Mouse (Mus musculus) embryonic fibroblast, embryonic 13.5 days (primary cell): Measurements from ENCODE around the gene Wdr18. TPM values are rescaled to one million over a fixed set of nuclear protein-coding genes. Genes with fewer than 3 reads are reported as not detected.
A peak's percentile ranks its signal among the peaks of the same experiment; 100 is the strongest.

Source experiments
- H3K27ac ChIP-seq: 2 replicates; pipeline ENCODE4 v1.5.1; 2012; ENCODE audit warnings: low read length, control low read depth, inconsistent platforms; ENCODE audit not compliant: insufficient read depth
- H3K4me1 ChIP-seq: 2 replicates; pipeline ENCODE4 v1.6.1; 2011; ENCODE audit warnings: low read length; ENCODE audit not compliant: control insufficient read depth, insufficient read depth
- H3K4me3 ChIP-seq: 2 replicates; pipeline ENCODE4 v1.5.1; 2011; ENCODE audit warnings: mild to moderate bottlenecking, control low read depth, low read length; ENCODE audit not compliant: insufficient read depth
- CTCF ChIP-seq: IDR thresholded peaks from 2 replicates; pipeline ENCODE4 v1.5.1; 2011; ENCODE audit warnings: mild to moderate bottlenecking, control low read depth, low read length, moderate library complexity, borderline replicate concordance; ENCODE audit not compliant: insufficient read depth
- POLR2A ChIP-seq: IDR thresholded peaks from 2 replicates; pipeline ENCODE4 v1.6.1; 2011; ENCODE audit warnings: low read depth, mild to moderate bottlenecking, control low read depth, low read length, moderate library complexity
- polyA plus RNA-seq: library from polyadenylated mRNA; stranded (reverse); fragments of >200 nt; gene quantifications from 2 replicates; pipeline ENCODE4 v1.2.4, GENCODE M21; 2011; ENCODE audit warnings: low read depth; ENCODE audit not compliant: missing spikeins, insufficient read length

Gene Wdr18
- polyA plus RNA-seq, 1 experiment = 29.3 TPM

GRCm38 (mm10) chr10:79926491-79927323, 33.2 kb upstream of the Wdr18 start, which contains the start of gene Arid3a:
Gene Arid3a, plus strand, starts transcription at chr10:79927043.
- H3K27ac ChIP-seq = peak within 1 kb of the TSS; percentile 74
- H3K4me3 ChIP-seq = peak within 1 kb of the TSS; percentile 87
- H3K4me1 ChIP-seq = no peaks in the 10 kb centered on the region
- TF ChIP-seq POLR2A (0 out of 2 replicates have a peak, but pooled peaks have one; percentile 4), CTCF (no peak)

GRCm38 (mm10) chr10:79927324-79928029, 32.5 kb upstream of the Wdr18 start:
- Histone ChIP-seq H3K27ac (peak overlapping the region; percentile 74), H3K4me1 (peaks cover 4% of the 10 kb centered on the region), H3K4me3 (peak overlapping the region; percentile 87)
- peak; percentile 6 for TF ChIP-seq POLR2A
- no peak for TF ChIP-seq CTCF

- Histone ChIP-seq H3K4me1 (peaks cover 8% of the 10 kb centered on the region), H3K27ac (peak overlapping the region; percentile 74), H3K4me3 (peak overlapping the region; percentile 87)
- no peak for TF ChIP-seq CTCF
- no peak for TF ChIP-seq POLR2A
Observed at GRCm38 (mm10) chr10:79928030-79928694, 31.8 kb upstream of the Wdr18 start.

- no peak overlapping the region for H3K27ac ChIP-seq
- peaks cover 12% of the 10 kb centered on the region for H3K4me1 ChIP-seq
- TF ChIP-seq CTCF (no peak), POLR2A (no peak)
- H3K4me3 ChIP-seq = peak overlapping the region; percentile 87
Observed at GRCm38 (mm10) chr10:79928907-79929701, 30.8 kb upstream of the Wdr18 start.

- no peak overlapping the region for H3K27ac ChIP-seq
- no peak for TF ChIP-seq POLR2A
- TF ChIP-seq CTCF = no peak
- H3K4me1 ChIP-seq = peaks cover 14% of the 10 kb centered on the region
- no peak overlapping the region for H3K4me3 ChIP-seq
Observed at GRCm38 (mm10) chr10:79929967-79930825, 29.8 kb upstream of the Wdr18 start.

- Histone ChIP-seq H3K4me3 (no peak overlapping the region), H3K27ac (no peak overlapping the region), H3K4me1 (peaks cover 14% of the 10 kb centered on the region)
- no peak for TF ChIP-seq CTCF
- TF ChIP-seq POLR2A = no peak
Observed at GRCm38 (mm10) chr10:79930826-79931186, 29.1 kb upstream of the Wdr18 start.

GRCm38 (mm10) chr10:79931797-79932196, 28.2 kb upstream of the Wdr18 start:
- H3K27ac ChIP-seq = no peak overlapping the region
- peaks cover 17% of the 10 kb centered on the region for H3K4me1 ChIP-seq
- no peak overlapping the region for H3K4me3 ChIP-seq
- TF ChIP-seq POLR2A (no peak), CTCF (no peak)

GRCm38 (mm10) chr10:79932736-79933135, 27.2 kb upstream of the Wdr18 start:
- no peak overlapping the region for H3K4me3 ChIP-seq
- H3K27ac ChIP-seq = no peak overlapping the region
- peaks cover 17% of the 10 kb centered on the region for H3K4me1 ChIP-seq
- no peak for TF ChIP-seq POLR2A
- no peak for TF ChIP-seq CTCF
